Mouse (Mus musculus) T-helper 2 cell (primary cell): Measurements from ENCODE around the gene Prrt4.
"Not testable (repeated sequence)": the region's sequence is repeated elsewhere in the genome, so short reads cannot be mapped to it uniquely, and the experiment has no call there.

Source experiments
- in situ Hi-C: fragments of 300-600 bp; cut with MboI, MseI; formaldehyde crosslinking; loops from one replicate; pipeline ENCODE4 v1.15.1; 2025; ENCODE audit warnings: high pct_unique_total_duplicates

Prrt4 gene

DNA sequence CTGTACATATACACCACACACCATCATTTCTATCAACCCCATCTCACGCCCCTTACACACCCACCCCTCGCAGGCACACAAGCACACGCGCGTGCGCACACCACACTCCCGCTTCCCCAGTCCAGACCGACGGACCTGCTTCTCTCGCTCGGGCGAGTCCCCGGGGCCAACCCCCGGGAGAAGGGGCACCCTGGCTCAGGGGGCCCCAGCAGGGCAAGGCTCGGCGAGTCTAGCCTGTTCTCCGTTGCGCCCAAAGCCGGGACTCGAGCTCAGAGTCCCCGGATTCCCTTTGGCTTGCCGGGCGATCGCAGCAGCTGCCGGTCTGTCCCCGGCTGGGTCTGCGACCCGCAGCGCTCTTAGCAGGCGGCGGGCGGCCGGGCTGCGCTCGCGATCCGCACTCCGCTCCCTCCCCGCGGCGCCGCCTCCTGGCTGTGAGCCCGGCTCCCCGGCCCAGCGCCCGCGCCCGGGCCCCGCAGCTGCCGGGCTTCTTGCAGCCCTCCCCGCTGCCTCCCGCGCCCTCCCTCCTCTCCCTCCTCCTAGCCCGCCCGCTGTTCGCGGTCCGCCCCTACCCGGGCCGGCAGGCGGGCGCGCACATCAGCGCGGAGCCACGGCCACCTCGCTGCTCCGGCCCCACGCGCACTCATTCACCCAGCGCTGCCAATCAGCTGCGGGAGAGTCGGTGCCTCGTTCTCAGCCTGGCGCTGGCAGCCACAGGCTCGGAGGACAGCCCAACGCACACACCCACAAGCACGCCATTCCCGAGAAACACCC, at the start of gene Prrt4:
Prrt4 (minus strand) TSS at position 697 of the 771 bp plus-strand sequence.
- in situ Hi-C loops, result no loop called here

DNA sequence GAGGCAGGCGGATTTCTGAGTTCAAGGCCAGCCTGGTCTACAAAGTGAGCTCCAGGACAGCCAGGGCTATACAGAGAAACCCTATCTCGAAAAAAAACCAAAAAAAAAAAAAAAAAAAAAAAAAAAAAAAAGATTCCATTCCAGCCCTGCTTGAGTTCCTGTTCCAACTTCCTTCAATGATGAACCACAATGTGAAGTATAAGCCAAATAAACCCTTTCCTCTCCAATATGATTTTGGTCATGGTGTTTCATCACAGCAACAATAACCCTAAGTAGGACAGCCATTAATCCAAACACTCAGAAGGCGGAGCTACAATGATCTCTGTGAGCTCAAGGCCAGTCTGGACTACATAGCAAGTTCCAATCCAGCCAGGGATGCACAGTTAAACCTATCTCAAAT, 38.3 kb upstream of the Prrt4 start:
- in situ Hi-C loops, result not testable (repeated sequence)

DNA sequence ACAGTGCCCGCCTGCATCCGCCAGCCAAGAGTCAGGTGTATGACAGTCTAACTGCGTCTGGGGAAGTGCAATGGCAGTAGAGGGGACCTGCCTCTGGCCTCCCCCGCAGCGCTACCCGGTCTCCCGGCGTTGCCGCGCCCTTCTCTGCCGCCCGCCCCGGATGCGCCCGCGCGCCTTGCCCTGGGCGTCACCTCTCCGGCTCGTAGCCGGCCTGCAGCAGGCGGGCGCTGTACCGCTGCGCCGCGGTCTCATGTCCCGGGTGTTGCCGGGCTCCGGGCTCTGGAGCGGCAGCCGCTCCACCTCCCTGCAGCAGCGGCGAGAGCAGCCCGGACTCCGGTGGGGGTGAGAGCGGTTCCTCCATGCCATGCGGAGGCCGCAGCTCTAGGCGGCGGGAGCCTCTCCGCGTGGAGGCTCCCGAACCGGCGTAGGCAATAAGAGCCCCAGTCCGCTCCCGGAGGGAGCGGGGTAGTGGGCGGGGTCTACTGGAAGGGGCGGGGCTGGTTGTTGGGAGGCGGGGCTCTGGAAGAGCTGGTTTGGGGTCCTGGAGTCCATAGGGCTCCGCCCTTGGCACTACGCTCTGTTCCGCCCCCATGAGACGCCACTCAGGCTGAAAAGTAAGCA, 36.6 kb upstream of the Prrt4 start, which contains the start of gene Impdh1:
Impdh1 (minus strand) TSS at position 484 of the 621 bp plus-strand sequence.
- in situ Hi-C loops, result no loop called here

DNA sequence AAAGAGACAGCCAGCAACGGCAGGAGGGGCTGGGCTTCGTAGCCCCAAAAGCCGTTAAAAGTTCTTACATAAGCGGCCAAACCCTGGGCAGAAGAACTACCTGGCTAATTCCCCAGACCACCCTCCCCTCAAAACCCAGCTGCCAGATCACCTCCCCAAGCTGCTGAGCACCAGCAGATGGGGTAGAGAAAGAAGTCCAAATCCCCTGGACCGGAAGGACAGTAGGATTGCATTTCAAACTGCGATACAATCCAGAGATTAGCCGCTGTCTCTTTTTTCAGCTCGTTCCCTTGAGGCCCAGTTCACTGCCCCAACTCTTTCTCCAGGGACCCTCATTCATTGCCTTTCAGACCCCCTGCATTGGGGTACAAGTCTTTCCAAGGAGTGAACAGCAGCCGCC, 35.8 kb upstream of the Prrt4 start:
- in situ Hi-C loops, result no loop called here

DNA sequence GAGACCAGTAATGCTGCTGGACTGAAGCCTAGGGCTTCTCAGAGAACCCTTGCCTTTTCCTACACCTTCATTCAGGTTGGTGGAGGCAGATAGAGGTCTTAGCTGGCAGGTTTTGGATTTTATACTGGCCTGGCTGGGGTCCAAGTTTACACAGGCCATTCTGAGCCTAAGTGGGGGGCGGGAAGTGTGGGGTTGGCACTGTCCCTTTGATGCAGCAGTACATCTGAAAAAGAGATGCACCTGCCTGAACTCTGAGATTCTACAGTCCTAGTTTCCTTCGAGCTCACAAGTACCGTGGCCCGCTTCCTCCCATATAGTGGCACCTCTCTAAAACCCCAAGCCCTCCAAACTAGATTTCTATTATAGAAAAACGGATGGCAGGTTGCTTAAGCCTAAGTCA, 35.4 kb upstream of the Prrt4 start:
- in situ Hi-C loops, result no loop called here

DNA sequence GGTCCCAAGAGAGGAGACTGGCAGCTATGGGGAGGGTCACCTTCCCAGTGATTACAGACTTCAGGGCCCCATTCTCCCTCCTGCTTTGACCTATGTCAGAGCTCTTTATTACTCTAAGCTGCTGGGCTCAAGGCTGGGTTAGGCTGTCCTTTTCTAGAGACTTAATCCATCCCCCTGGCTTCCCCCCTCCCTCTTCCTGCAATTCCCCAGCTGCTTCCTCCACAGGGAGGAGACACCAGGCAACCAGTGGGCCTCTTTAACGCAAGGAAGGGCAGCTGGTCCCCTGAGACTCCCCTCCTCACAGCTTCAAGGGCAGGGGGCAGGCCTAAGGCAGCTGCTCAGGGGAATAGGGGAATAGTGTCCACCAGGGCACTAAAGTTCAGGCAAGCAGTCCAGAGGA, 34.9 kb upstream of the Prrt4 start:
- in situ Hi-C loops, result no loop called here

DNA sequence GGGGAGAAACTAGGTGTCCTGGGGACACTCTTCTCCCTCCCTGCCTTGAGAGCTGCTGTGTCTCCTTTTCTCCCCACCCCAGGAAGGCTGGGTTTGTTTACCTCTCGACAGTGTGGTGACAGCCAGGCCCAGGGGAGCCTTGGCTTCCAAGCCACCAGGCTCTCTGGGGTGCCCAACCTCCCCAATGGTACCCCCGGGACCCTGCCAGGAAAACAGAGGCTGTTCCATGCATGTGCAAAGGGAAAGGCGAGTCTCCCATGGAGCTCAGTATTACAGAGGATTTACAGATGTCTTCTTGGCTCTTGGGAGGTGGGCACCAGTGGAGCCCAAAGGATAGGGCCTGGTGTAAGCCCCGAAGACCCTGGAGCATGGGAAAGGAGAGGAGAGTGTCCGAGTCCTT, 34.1 kb upstream of the Prrt4 start:
- in situ Hi-C loops, result no loop called here

DNA sequence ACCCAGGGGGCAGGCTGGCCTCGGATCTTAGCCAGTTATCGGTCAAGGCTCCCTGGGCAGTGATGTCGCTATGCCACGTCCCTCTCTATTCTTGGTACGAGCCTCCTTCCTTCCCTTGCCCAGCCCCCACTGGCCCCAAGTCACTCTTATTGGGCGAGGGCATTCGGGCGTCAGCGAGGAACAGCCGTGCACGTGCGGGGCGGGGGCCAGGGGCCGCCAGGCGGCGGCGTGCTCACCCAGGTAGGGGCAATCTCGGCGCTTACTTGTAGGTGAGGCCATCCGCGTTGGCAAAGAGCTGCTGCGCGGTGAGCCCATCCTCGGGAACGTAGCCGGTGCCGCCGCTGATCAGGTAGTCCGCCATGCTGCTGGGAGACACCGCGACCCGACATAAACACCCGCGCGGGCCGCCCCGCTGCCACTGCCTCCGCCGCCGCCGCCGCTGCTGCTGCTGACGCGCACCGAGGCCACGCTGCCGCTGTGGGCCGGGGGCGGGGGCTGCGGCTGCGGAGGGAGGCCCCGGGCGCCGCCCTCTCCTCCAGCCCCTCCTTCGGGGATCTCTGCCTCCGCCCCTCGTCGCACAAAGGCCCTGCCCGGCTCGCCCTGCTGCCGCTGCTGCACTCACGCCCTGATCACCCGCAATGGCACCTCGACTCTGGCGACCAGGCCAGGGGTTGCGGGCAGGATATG, 32.6 kb upstream of the Prrt4 start:
- in situ Hi-C loops, result no loop called here

DNA sequence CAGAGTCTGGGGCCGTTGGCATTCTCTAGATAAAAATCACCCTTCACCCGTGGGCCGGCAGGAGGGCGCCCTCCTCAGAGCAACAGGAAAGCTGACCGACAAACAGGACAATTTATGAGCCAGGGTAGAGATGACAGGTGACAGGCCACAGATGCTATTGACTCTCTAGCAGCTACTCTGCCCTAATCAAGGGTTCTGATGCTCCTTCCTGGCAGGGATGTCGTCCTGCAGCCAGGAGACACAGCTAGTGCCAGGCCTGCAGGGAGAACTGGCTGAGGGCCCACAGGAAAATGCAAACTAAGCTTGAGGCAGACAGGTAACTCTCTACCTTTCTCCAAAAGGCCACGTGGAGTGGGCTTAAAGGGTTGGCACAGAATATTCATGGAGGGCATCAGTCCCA, 31.8 kb upstream of the Prrt4 start:
- in situ Hi-C loops, result no loop called here

DNA sequence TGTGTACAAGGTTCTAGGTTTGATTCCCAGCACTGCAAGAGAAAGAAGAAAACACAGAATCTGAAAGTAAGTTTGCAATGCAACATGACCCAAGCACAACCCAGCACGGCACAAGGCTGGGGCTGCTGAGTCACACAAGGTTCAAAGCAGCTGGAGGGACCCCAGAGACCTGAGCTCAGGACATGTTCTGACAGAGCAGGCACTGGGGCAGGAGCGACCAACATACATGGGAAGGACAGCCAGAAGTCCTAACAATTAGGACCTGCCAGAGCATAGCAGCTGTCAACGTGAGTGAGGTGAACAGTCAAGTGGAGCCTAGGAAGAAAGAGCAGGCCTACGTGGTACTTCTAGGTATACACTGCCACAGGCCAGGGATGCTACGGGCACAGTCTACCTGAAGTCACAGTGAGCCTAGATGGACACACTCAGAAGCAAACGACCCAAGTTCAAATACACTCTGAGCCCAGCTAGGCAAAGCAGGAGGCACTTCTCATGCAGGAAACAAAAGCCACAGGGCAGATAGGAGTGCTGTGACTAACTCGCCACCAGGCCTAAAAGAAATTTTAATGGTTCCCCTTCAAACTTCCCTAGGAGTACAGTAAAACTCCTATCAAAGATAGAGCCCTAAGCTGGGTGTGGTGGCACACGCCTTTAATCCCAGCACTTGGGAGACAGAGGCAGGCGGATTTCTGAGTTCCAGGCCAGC, 31.0 kb upstream of the Prrt4 start:
- in situ Hi-C loops, result no loop called here

DNA sequence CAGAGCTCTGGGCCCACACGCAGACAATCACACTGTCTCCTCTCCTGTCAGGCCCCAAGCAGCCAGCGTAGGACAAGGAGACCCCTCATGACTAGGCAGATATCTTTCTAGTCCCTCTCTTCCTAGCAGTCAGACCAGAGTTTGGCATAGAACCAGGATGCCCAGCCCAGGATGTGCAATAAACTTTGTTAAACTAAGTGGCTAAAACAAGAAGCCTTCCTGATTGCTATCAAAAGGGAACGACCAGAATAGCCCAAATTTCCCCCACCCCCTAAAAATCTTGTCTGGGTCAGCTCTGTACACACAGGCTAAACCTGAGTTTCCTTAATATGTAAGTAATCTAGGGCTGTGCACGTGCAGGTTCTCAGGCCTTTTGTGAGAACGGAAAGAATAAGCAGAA, 28.8 kb upstream of the Prrt4 start:
- in situ Hi-C loops, result loop anchor here (5.0 kb wide), 1 partner anchor 34 kb away; no protein-coding TSS in a partner anchor

DNA sequence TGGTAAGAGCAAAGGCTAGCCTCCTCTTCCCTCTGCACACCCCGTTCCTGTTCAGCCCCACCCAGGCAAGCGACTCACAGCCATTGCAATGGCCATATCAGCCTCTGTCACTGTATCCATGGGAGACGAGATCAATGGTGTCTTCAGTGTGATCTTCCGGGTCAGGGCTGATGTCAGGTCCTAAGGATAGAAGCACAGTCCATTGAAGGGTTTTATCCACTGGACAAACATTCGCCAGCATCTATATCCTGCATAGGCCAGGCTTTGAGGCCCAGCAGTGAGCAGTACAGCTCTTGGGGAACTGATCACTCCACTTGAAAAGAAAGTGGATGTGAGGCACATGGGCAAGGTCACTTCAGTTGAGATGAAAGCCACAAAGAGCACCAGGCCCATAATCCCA, 27.6 kb upstream of the Prrt4 start:
- in situ Hi-C loops, result loop anchor here (5.0 kb wide), 1 partner anchor 35 kb away; no protein-coding TSS in a partner anchor

DNA sequence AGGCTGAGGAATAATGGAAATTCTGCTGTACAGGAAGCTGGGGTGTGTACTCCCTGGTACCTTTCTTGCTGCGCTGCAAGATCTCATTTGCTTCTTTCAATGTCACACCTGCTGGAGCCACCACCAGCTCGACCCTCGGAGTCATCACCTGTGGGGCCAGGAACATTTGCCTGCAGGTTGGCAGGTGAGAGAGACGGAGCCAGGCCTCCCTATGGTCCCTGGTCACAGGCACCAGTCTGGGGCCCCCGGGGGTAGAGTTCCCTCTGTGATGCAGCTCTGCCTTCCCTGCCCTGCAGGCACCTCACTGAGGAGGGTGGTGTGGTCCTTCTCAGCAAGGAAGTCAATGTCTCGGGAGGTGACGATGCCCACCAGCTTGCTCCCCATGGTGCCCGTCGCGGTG, 26.6 kb upstream of the Prrt4 start:
- in situ Hi-C loops, result loop anchor here (5.0 kb wide), 1 partner anchor 36 kb away; no protein-coding TSS in a partner anchor

DNA sequence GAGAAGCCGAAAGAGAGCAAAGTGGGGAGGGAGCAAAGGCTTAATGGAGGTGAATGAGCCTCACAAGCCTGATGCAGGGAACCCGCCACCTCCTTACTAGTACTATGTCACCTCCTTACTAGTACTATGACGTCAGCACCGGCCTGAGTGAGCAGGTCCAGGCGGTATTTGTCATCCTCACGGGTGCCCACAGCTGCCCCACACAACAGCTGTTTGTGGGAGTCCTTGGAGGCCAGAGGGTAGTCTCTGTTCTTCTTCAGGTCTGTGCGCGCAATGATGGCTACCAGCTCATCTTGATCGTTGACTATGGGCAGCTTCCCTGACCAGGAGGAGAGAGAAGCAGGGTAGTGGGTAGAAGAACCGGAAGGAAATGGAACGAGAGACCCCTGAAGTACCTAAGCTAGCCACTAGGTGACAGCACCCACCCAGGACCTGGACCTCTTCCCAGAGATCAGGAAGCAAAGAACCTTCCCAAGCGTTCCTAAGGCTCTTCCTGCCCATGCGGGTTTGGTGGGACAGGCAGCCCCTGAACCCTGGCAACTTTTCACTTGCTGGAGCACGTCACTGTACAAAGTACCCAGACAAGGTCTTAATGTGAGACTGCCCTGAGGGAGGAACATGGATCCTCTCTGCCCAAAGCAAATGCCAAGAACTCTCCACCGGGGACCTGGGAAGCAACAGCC, 25.7 kb upstream of the Prrt4 start:
- in situ Hi-C loops, result loop anchor here (5.0 kb wide), 3 partner anchors 37 to 72 kb away; partner anchors contain the start of genes Fam71f2 and Rbm28

DNA sequence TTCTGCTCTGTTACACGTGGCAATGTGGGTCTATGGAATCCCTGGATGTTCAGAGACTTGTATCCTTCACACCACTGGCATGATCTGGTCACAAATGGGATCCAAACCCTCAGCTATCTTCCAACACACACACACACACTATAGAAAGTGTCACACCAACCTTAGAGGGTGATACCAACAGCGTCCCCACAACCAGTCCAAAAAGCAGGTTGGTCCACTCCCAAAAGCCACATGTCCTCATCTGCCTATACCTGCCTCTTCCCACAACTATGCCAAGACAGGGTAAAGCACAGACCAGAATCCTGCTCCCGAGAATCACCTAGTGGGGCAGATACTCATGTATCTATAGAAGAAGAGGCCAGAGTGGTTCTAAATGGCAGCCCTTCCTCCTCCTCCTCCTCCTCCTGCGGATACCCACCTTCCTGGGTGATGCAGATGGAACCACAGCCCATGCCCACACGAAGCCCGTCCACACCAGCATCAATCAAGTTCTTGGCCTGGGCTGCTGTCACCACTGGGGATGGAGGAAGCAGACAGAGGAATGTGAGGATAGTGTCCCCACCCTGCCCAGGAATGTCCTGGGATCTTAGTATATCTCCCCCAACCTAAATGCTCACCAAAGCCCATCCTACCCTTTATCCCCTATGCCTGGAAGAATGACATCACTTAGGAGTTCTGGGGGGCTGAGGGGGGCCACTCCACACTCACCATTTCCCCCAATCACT, 24.6 kb upstream of the Prrt4 start:
- in situ Hi-C loops, result loop anchor here (5.0 kb wide), 2 partner anchors 37 to 73 kb away; partner anchors contain the start of genes Fam71f2 and Rbm28

DNA sequence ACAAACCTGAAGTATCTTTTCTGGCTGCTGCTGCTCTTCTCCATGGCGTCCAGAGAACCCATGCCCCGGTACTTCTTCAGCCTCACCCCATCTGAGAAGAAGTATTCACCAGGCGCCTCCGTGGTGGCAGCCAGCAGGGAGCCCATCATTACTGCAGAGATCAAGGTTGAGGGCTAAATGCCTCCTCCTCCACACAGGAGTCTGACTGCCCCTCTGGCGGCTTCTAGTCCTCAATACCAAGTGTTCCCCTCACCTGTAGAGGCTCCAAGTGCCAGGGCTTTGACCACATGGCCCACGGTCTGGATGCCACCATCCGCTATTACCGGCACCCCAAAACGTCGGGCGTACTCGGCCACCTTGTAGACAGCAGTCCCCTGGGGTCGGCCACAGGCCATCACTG, 23.7 kb upstream of the Prrt4 start:
- in situ Hi-C loops, result loop anchor here (5.0 kb wide), 2 partner anchors 36 to 74 kb away; partner anchors contain the start of genes Fam71f2 and Rbm28

DNA sequence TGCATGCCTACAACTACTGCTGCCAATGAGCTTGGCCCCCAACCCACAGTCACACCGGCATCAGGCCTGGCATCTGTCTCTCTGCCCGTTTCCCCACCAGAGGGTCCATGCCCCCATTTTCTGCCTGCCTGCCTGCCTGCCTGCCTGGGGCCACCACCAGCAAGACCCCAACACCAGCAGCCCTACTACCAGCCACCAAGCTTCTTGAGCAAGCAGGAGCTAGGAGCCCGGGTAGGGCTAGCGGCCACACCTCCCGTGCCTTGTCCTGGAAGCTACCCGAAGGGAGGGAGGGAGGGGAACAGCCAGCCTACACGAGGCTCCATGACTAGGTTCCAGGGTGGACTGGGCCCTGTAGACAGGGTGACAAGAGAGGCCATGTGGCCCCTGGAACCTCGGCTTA, 22.6 kb upstream of the Prrt4 start:
- in situ Hi-C loops, result loop anchor here (5.0 kb wide), 2 partner anchors 35 to 75 kb away; partner anchors contain the start of genes Fam71f2 and Rbm28

DNA sequence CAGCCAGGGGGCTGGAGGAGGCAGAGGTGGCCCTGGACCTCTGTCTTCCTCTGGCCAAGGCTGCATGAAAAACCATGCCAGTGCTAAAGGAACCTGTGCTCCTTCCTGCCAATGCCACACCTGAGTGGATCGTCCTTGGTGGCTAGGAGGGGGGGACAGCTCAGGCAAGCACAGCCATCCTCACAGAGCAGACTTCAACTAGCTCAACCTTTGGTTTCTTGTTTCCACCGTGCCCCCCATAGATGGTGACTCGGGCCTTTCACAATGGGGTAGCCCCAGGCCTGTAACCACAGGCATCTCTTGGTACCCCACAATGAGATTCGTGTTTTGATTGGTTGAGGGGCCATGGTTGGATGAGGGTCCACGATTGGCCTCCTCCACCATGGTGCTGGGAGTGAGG, 22.0 kb upstream of the Prrt4 start:
- in situ Hi-C loops, result loop anchor here (5.0 kb wide), 2 partner anchors 34 to 76 kb away; partner anchors contain the start of genes Fam71f2 and Rbm28

DNA sequence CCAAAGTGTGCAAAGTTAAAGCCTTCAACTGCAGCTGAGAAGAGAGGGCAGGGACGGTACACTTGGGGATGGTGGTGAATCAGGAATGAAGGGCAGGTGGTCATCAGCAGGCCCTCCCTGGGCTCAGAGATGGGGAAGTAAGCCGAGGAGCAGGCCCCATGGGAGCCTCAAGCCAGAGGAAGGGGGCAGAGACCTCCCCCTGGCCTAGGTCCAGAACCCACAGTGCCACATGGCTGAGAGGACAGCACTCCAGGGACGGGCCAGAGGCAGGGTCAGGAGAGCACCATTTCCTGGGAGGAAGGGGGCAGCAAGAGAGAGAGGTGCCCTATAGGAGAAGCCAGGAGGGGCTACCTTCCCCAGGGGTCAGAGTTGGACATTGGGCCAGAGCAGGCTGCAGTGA, 21.1 kb upstream of the Prrt4 start:
- in situ Hi-C loops, result loop anchor here (5.0 kb wide), 2 partner anchors 33 to 77 kb away; partner anchors contain the start of genes Fam71f2 and Rbm28

DNA sequence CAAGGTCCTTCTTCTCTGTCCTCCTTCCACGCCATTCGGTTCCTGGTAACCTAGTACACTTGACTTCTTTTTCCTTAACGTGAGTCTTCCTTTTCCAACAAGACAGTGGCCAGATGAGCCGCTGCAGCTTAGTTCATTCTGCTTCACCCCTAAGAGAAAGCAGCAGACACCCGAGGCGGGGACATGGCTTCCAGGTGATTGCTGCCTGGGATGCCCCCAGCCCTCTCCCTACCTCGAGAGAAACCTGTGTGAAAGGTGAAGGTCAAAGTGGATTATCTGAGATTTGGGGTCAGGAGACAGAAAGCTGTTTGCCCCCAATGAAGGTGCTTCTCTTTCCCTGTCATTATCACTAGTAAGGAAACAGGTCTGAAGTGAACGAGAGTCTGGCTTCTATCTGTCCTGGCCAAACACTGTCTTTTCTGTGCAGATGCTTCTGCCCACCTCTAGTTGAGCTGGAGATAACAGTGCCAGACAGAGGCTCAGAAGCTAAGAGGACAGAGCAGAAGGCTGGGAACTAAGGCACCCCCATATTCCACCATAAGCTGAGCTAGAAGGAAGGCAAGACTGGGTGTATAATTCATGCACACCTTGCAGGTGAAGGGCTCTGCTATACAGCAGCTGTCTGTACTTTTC, 20.0 kb upstream of the Prrt4 start:
- in situ Hi-C loops, result no loop called here
